Mouse (Mus musculus) erythroid progenitor cell, adult 5-6 weeks (primary cell): Measurements from ENCODE around the gene Tmem17. TPM values are rescaled to one million over a fixed set of nuclear protein-coding genes. Genes with fewer than 3 reads are reported as not detected.

ENCODE experiments used
- ATAC-seq: replicated peaks from 2 replicates; pipeline ENCODE4 v1.8.0; 2016; ENCODE audit warnings: moderate number of reproducible peaks, mild to moderate bottlenecking, moderate TSS enrichment, inconsistent platforms; ENCODE audit not compliant: poor library complexity, low FRiP score, severe bottlenecking
- total RNA-seq, 2 experiments: library from RNA; stranded (forward) in 1 of 2; stranded (reverse) in 1 of 2; fragments of 150-400 nt in 1 of 2; fragments of 186-747, 209-891 nt in 1 of 2; gene quantifications; 2 replicates each; pipeline versions ENCODE4 v1.2.3 to v1.2.4; 2015 to 2017; ENCODE audit warnings: low replicate concordance in 2 of 2

The Tmem17 gene
- total RNA-seq (2015; ENCODE audit: low replicate concordance) = not detected in 2 replicates
- not detected in 2 replicates for total RNA-seq (2017; ENCODE audit: low replicate concordance)

- peak; percentile 79 for ATAC-seq
Observed at GRCm38 (mm10) chr11:22512038-22513001, at the start of gene Tmem17. Gene Tmem17, plus strand, starts transcription at chr11:22512088.

GRCm38 (mm10) chr11:22479836-22480619 is 31.9 kb upstream of the Tmem17 start:
- ATAC-seq = no peak

- ATAC-seq = no peak
Observed at GRCm38 (mm10) chr11:22481639-22482361, 30.1 kb upstream of the Tmem17 start.

GRCm38 (mm10) chr11:22482362-22482760 is 29.5 kb upstream of the Tmem17 start:
- ATAC-seq = no peak

GRCm38 (mm10) chr11:22493694-22494319 is 18.1 kb upstream of the Tmem17 start:
- ATAC-seq = no peak

GRCm38 (mm10) chr11:22494941-22495340 is 16.9 kb upstream of the Tmem17 start:
- no peak for ATAC-seq

- ATAC-seq = no peak
Observed at GRCm38 (mm10) chr11:22499396-22499795, 12.5 kb upstream of the Tmem17 start.

GRCm38 (mm10) chr11:22499886-22500285 is 12.0 kb upstream of the Tmem17 start:
- no peak for ATAC-seq

- ATAC-seq = no peak
Observed at GRCm38 (mm10) chr11:22500771-22501566, 10.9 kb upstream of the Tmem17 start.

GRCm38 (mm10) chr11:22513075-22513474 is 1.2 kb downstream of the Tmem17 start:
- no peak for ATAC-seq

- ATAC-seq = no peak
Observed at GRCm38 (mm10) chr11:22515061-22515460, 3.2 kb downstream of the Tmem17 start.

GRCm38 (mm10) chr11:22518445-22518844 is 6.6 kb downstream of the Tmem17 start:
- no peak for ATAC-seq

GRCm38 (mm10) chr11:22520251-22520650 is 8.4 kb downstream of the Tmem17 start:
- no peak for ATAC-seq

- ATAC-seq = no peak
Observed at GRCm38 (mm10) chr11:22524606-22525005, 12.7 kb downstream of the Tmem17 start.

GRCm38 (mm10) chr11:22540600-22540999 is 28.7 kb downstream of the Tmem17 start:
- no peak for ATAC-seq

- ATAC-seq = no peak
Observed at GRCm38 (mm10) chr11:22560061-22560460, 48.2 kb downstream of the Tmem17 start.

- no peak for ATAC-seq
Observed at GRCm38 (mm10) chr11:22560503-22561328, 48.8 kb downstream of the Tmem17 start.

- no peak for ATAC-seq
Observed at GRCm38 (mm10) chr11:22561329-22561592, 49.4 kb downstream of the Tmem17 start.
